Mouse (Mus musculus) spleen, postnatal 4 days (tissue): Measurements from ENCODE around the gene Dap.

Experiments
- DNase-seq, 2 experiments: peaks; one replicate each; pipeline ENCODE4 v3.0.0; 2022; ENCODE audit warnings: low spot score in 2 of 2

Dap gene

GRCm38 (mm10) chr15:31224135-31224761, at the start of gene Dap:
Gene Dap, plus strand, starts transcription at chr15:31224314.
- peak; percentile 96 to 98 for DNase-seq

GRCm38 (mm10) chr15:31176566-31176965, 47.5 kb upstream of the Dap start:
- no peak for DNase-seq

- DNase-seq: no peak
These were observed 39.3 kb upstream of the Dap start for GRCm38 (mm10) chr15:31184651-31185443.

GRCm38 (mm10) chr15:31185506-31185905, 38.6 kb upstream of the Dap start:
- no peak for DNase-seq

- DNase-seq: no peak
These were observed 37.7 kb upstream of the Dap start for GRCm38 (mm10) chr15:31186371-31186901.

GRCm38 (mm10) chr15:31192563-31192962, 31.6 kb upstream of the Dap start:
- DNase-seq: no peak

GRCm38 (mm10) chr15:31195776-31196175, 28.3 kb upstream of the Dap start:
- no peak for DNase-seq

GRCm38 (mm10) chr15:31207346-31208093, 16.6 kb upstream of the Dap start:
- DNase-seq: no peak

- DNase-seq: no peak
These were observed 12.2 kb upstream of the Dap start for GRCm38 (mm10) chr15:31211910-31212309.

GRCm38 (mm10) chr15:31213619-31214270, 10.4 kb upstream of the Dap start:
- no peak for DNase-seq

- DNase-seq: no peak
These were observed 1.9 kb upstream of the Dap start for GRCm38 (mm10) chr15:31222216-31222615.

- no peak for DNase-seq
These were observed 449 bp upstream of the Dap start for GRCm38 (mm10) chr15:31223596-31224134.

GRCm38 (mm10) chr15:31224806-31225642, 910 bp downstream of the Dap start:
- DNase-seq: no peak

GRCm38 (mm10) chr15:31225643-31226325, 1.7 kb downstream of the Dap start:
- DNase-seq: no peak

- DNase-seq: no peak
These were observed 2.4 kb downstream of the Dap start for GRCm38 (mm10) chr15:31226464-31226863.

GRCm38 (mm10) chr15:31227793-31228192, 3.7 kb downstream of the Dap start:
- no peak for DNase-seq

- no peak for DNase-seq
These were observed 8.9 kb downstream of the Dap start for GRCm38 (mm10) chr15:31233006-31233405.

- DNase-seq: no peak
These were observed 11.9 kb downstream of the Dap start for GRCm38 (mm10) chr15:31235794-31236548.

GRCm38 (mm10) chr15:31236549-31236907, 12.4 kb downstream of the Dap start:
- no peak for DNase-seq
